ENCODE assay signal across 14 mouse cellular contexts in the genomic region with DNA sequence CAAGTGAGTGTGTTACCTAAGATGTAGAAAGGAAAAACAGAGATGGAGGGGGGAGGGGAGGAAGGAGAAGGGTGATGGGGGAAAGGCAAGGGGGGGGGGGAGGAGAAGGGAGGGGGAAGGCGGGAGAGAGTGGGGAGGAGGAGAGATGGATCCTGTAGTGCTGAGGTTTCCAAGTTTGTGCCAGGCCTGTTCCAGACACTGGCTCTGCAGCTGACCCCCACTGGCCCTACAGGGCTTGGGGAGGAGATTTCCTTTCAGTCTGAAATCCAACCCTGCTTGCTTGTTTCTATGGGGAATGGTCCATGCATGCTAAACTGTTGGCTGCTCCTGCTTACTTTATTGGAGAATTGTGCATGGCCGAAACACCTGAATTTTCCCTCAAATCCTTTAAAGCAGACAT. TPM values are rescaled to one million over a fixed set of nuclear protein-coding genes. Genes with fewer than 3 reads are reported as not detected.
A peak's percentile ranks its signal among the peaks of the same experiment; 100 is the strongest.
DNase-seq lines count a peak whose midpoint lies in the region; ATAC-seq and TF ChIP-seq lines count a peak whose summit lies in the region.
"Had no signal": no experiment of that assay in that cellular context is flagged by ENCODE, and none has a peak within 500 bp of the region (broad histone marks: within the 10 kb centered on the region; RNA-seq: fewer than 3 reads in every experiment).

No protein-coding gene starts in this region.

- no peak overlapping the region for H3K4me3 ChIP-seq in kidney, postnatal 0 days (replicated peaks; ENCODE audit: low read depth, low read length)
- no peak overlapping the region for H3K4me3 ChIP-seq in kidney, adult 2 months (ENCODE audit: insufficient read depth, low read depth, low read length)
- no peak overlapping the region for H3K4me3 ChIP-seq in limb, embryonic 15.5 days
- H3K4me3 ChIP-seq: intestine, embryonic 15.5 days; layer of hippocampus, adult 2 months; neural tube, embryonic 13.5 days; stomach, embryonic 15.5 days had no signal

- 0 out of 2 replicates have a peak, but pooled peaks cover 6% of the 10 kb centered on the region for H3K4me1 ChIP-seq in kidney, postnatal 0 days (replicated peaks; ENCODE audit: insufficient read depth, low read length)
- no peaks in the 10 kb centered on the region for H3K4me1 ChIP-seq in kidney, adult 2 months (ENCODE audit: control insufficient read depth, insufficient read depth, low read length)
- peaks cover 20% of the 10 kb centered on the region for H3K4me1 ChIP-seq in limb, embryonic 15.5 days
- H3K4me1 ChIP-seq: intestine, embryonic 15.5 days had no signal

- DNase-seq in embryo, embryonic 10 days (ENCODE audit: low spot score): peak; percentile 42
- DNase-seq in embryo, embryonic 10.5 days (ENCODE audit: low spot score): no peak
- DNase-seq in kidney, postnatal 0 days (ENCODE audit: low spot score): peak; percentile 88
- no peak for DNase-seq in kidney, adult 2 months
- DNase-seq in forelimb bud, embryonic 11.5 days (ENCODE audit: low read depth, low spot score): peak; percentile 43
- no peak for DNase-seq in urinary bladder, postnatal 14 days (ENCODE audit: low spot score)
- DNase-seq in right cerebral cortex, postnatal 14 days: no peak
- DNase-seq: cerebellum, adult 2 months; right cerebral cortex, postnatal 25 days had no signal

- no peaks in the 10 kb centered on the region for H3K27me3 ChIP-seq in kidney, postnatal 0 days (ENCODE audit: insufficient read depth, low read length)
- no peaks in the 10 kb centered on the region for H3K27me3 ChIP-seq in kidney, adult 2 months (replicated peaks; ENCODE audit: control insufficient read depth, insufficient read depth, low read length)
- H3K27me3 ChIP-seq in limb, embryonic 15.5 days: no peaks in the 10 kb centered on the region
- H3K27me3 ChIP-seq: intestine, embryonic 15.5 days; neural tube, embryonic 13.5 days; stomach, embryonic 15.5 days had no signal

- no peaks in the 10 kb centered on the region for H3K9me3 ChIP-seq in kidney, postnatal 0 days (replicated peaks; ENCODE audit: low read length)
- H3K9me3 ChIP-seq in limb, embryonic 15.5 days: no peaks in the 10 kb centered on the region
- H3K9me3 ChIP-seq: intestine, embryonic 15.5 days; neural tube, embryonic 13.5 days; stomach, embryonic 15.5 days had no signal

- WGBS in kidney, postnatal 0 days: 36% methylated on average over 2 of the region's 2 CpGs
- WGBS in kidney, adult 2 months: 53% methylated on average over 2 of the region's 2 CpGs
- WGBS in limb, embryonic 15.5 days: 28% methylated on average over 1 of the region's 2 CpGs

- peak overlapping the region; percentile 36; the same call in 1 of the 2 replicates for H3K27ac ChIP-seq in kidney, postnatal 0 days
- no peak overlapping the region for H3K27ac ChIP-seq in kidney, adult 2 months (ENCODE audit: insufficient read depth, low read depth, low read length)
- 0 out of 2 replicates have a peak overlapping the region, but pooled peaks have one; percentile 33 for H3K27ac ChIP-seq in limb, embryonic 15.5 days
- H3K27ac ChIP-seq: intestine, embryonic 15.5 days; layer of hippocampus, adult 2 months; neural tube, embryonic 13.5 days; stomach, embryonic 15.5 days had no signal

- no peak overlapping the region for H3K9ac ChIP-seq in kidney, postnatal 0 days (ENCODE audit: low read depth, low read length)
- H3K9ac ChIP-seq in limb, embryonic 15.5 days: no peak overlapping the region
- H3K9ac ChIP-seq: intestine, embryonic 15.5 days; neural tube, embryonic 13.5 days; stomach, embryonic 15.5 days had no signal

- peak overlapping the region; percentile 23; the same call in 1 of the 2 replicates for H3K4me2 ChIP-seq in kidney, postnatal 0 days (ENCODE audit: low read length)
- no peak overlapping the region for H3K4me2 ChIP-seq in limb, embryonic 15.5 days
- H3K4me2 ChIP-seq: intestine, embryonic 15.5 days; neural tube, embryonic 13.5 days; stomach, embryonic 15.5 days had no signal

- H3K36me3 ChIP-seq in kidney, postnatal 0 days (ENCODE audit: insufficient read depth, low read length): no peaks in the 10 kb centered on the region
- H3K36me3 ChIP-seq in kidney, adult 2 months (ENCODE audit: control insufficient read depth, insufficient read depth, low read length): no peaks in the 10 kb centered on the region
- no peaks in the 10 kb centered on the region for H3K36me3 ChIP-seq in limb, embryonic 15.5 days
- H3K36me3 ChIP-seq: intestine, embryonic 15.5 days; neural tube, embryonic 13.5 days; stomach, embryonic 15.5 days had no signal

- TF ChIP-seq CTCF in kidney, postnatal 0 days (IDR thresholded peaks at IDR 0.05; ENCODE audit: low read depth): no peak
- no peak for TF ChIP-seq CTCF in kidney, adult 2 months (conservative IDR thresholded peaks at IDR 0.05; ENCODE audit: insufficient read depth, insufficient read length, low read depth, low read length)

- peak; percentile 63 for ATAC-seq in kidney, postnatal 0 days (replicated peaks; ENCODE audit: low FRiP score, low read depth)
- no peak for ATAC-seq in limb, embryonic 15.5 days (ENCODE audit: insufficient number of reproducible peaks, low FRiP score, low TSS enrichment, low read depth)
- ATAC-seq: intestine, embryonic 15.5 days had no signal

- no peak for TF ChIP-seq POLR2A in kidney, adult 2 months (IDR thresholded peaks at IDR 0.05; ENCODE audit: low read depth, low read length)

RNA-seq across cellular contexts. Expression of gene Hsd11b2, which starts 9.8 kb away (rescaled TPM):
- 42.4 and 44.8 TPM in 2 replicates for polyA plus RNA-seq in kidney, postnatal 0 days (2015; fragmentation: Nextera tagmentation; extraction: Ambion mirVana)
- 310 and 336 TPM in 2 replicates for polyA plus RNA-seq in kidney, adult 2 months (2012; rRNA removed)
- polyA plus RNA-seq in limb, embryonic 15.5 days (2015; fragmentation: Nextera tagmentation; extraction: Ambion mirVana): 1.2 and 1.9 TPM in 2 replicates

RNA-seq across cellular contexts. Expression of gene Zdhhc1, which starts 12.1 kb away (rescaled TPM):
- 28.0 and 30.5 TPM in 2 replicates for polyA plus RNA-seq in kidney, postnatal 0 days (2015; fragmentation: Nextera tagmentation; extraction: Ambion mirVana)
- 47.6 and 57.7 TPM in 2 replicates for polyA plus RNA-seq in kidney, adult 2 months (2012; rRNA removed)
- 40.0 and 42.2 TPM in 2 replicates for polyA plus RNA-seq in limb, embryonic 15.5 days (2015; fragmentation: Nextera tagmentation; extraction: Ambion mirVana)

RNA-seq across cellular contexts. Expression of gene Tppp3, which starts 37.4 kb away (rescaled TPM):
- polyA plus RNA-seq in kidney, postnatal 0 days (2015; fragmentation: Nextera tagmentation; extraction: Ambion mirVana): 15.6 and 19.4 TPM in 2 replicates
- 11.9 and 19.3 TPM in 2 replicates for polyA plus RNA-seq in kidney, adult 2 months (2012; rRNA removed)
- polyA plus RNA-seq in limb, embryonic 15.5 days (2015; fragmentation: Nextera tagmentation; extraction: Ambion mirVana): 160 and 305 TPM in 2 replicates

RNA-seq across cellular contexts. Expression of gene Atp6v0d1, which starts 57.1 kb away (rescaled TPM):
- 112 and 122 TPM in 2 replicates for polyA plus RNA-seq in kidney, postnatal 0 days (2015; fragmentation: Nextera tagmentation; extraction: Ambion mirVana)
- polyA plus RNA-seq in kidney, adult 2 months (2012; rRNA removed): 161 and 182 TPM in 2 replicates
- 97.4 and 103 TPM in 2 replicates for polyA plus RNA-seq in limb, embryonic 15.5 days (2015; fragmentation: Nextera tagmentation; extraction: Ambion mirVana)

Comparison
In these comparisons a context has a peak if more than half of its experiments do, and no peak if none do; other contexts are left out.
1. DNase-seq: peak in embryo, embryonic 10 days (single experiment), kidney, postnatal 0 days (single experiment) and forelimb bud, embryonic 11.5 days (single experiment); none in embryo, embryonic 10.5 days (single experiment), kidney, adult 2 months (single experiment), urinary bladder, postnatal 14 days (single experiment) and right cerebral cortex, postnatal 14 days (single experiment).
2. RNA of gene Hsd11b2, which starts 9.8 kb away (polyA plus RNA-seq): 310 to 336 TPM in kidney, adult 2 months and 42.4 to 44.8 TPM in kidney, postnatal 0 days; 1.2 to 1.9 TPM in limb, embryonic 15.5 days; every median in the first group is over 10 times any median in the second.